Mouse (Mus musculus) midbrain, embryonic 12.5 days (tissue): ENCODE results near the gene Frs2. TPM values are rescaled to one million over a fixed set of nuclear protein-coding genes. Genes with fewer than 3 reads are reported as not detected.
"Not testable (repeated sequence)": the region's sequence is repeated elsewhere in the genome, so short reads cannot be mapped to it uniquely, and the experiment has no call there.

Source experiments
- ATAC-seq: fragments of 200-750 bp; cut with Nextera tagmentation; 2 replicates; pipeline ENCODE4 v1.8.0; 2017; ENCODE audit warnings: low read depth, moderate TSS enrichment, moderate library complexity; ENCODE audit not compliant: low FRiP score
- H3K27ac ChIP-seq: fragments of 300-500 bp; sonication (generic); replicated peaks from 2 replicates; pipeline ENCODE4 v1.5.1; 2016; ENCODE audit warnings: mild to moderate bottlenecking
- H3K27me3 ChIP-seq: fragments of 300-500 bp; sonication (generic); 2 replicates; pipeline ENCODE4 v1.6.1; 2016; ENCODE audit warnings: mild to moderate bottlenecking
- H3K36me3 ChIP-seq: fragments of 300-500 bp; sonication (generic); 2 replicates; pipeline ENCODE4 v1.6.1; 2016
- H3K4me1 ChIP-seq: fragments of 300-500 bp; sonication (generic); 2 replicates; pipeline ENCODE4 v1.6.1; 2016
- H3K4me2 ChIP-seq: fragments of 300-500 bp; sonication (generic); replicated peaks from 2 replicates; pipeline ENCODE4 v1.6.1; 2016; ENCODE audit warnings: mild to moderate bottlenecking, moderate library complexity
- H3K4me3 ChIP-seq: fragments of 300-500 bp; sonication (generic); 2 replicates; pipeline ENCODE4 v1.5.1; 2016; ENCODE audit warnings: mild to moderate bottlenecking
- H3K9ac ChIP-seq: fragments of 300-500 bp; sonication (generic); replicated peaks from 2 replicates; pipeline ENCODE4 v1.6.1; 2016; ENCODE audit warnings: mild to moderate bottlenecking, moderate library complexity
- H3K9me3 ChIP-seq: fragments of 300-500 bp; sonication (generic); 2 replicates; pipeline ENCODE4 v1.6.1; 2016; ENCODE audit warnings: mild to moderate bottlenecking
- WGBS: fragments of 180-500 bp; shearing (Covaris S2); methylation state at CpG from one replicate; pipeline ENCODE4 v1.1.7; 2016; 5-methylcytosine and 5-hydroxymethylcytosine counted together
- polyA plus RNA-seq: library from polyadenylated mRNA; unstranded; fragments of >200 nt; fragmentation: Nextera tagmentation; extraction: Ambion mirVana; gene quantifications from 2 replicates; pipeline ENCODE4 v1.2.1, GENCODE M21; 2016

Frs2 gene
- polyA plus RNA-seq, 1 experiment from 2014 or later: 23.2 TPM

- WGBS: under 1% methylated on average over 68 of the region's 68 CpGs
- no peaks in the 10 kb centered on the region for H3K9me3 ChIP-seq
- H3K9ac ChIP-seq: peak within 1 kb of the TSS; percentile 73
- H3K27ac ChIP-seq: peak within 1 kb of the TSS; percentile 74
- H3K4me1 ChIP-seq: peaks cover 9% of the 10 kb centered on the region
- peak within 1 kb of the TSS; percentile 91 for H3K4me3 ChIP-seq
- ATAC-seq: peak; percentile 94
- no peaks in the 10 kb centered on the region for H3K27me3 ChIP-seq
- peaks cover 37% of the 10 kb centered on the region for H3K36me3 ChIP-seq
- peak within 1 kb of the TSS; percentile 72 for H3K4me2 ChIP-seq
Observed at GRCm38 (mm10) chr10:117063254-117064021, 84.9 kb downstream of the Frs2 start, which contains the start of gene Cct2. Cct2 (minus strand) TSS chr10:117063814.

DNA sequence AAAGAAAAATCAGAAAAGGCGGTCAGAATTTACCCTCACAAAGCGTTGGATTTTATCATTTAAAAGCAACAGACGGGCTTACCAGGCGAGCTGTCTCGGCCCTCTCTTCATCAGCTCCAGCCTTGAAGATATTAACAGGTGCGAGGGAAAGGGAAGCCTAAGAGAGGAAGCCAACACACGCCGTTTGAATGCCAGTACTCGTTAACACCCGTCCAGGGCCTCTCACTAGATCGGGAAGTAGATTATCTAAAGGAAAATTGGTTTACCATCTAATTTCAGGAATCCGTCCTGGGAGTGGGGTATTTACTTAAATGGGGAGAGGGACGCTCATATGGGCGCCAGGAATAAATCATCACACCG is 85.5 kb downstream of the Frs2 start:
- Histone ChIP-seq H3K4me1 (peaks cover 9% of the 10 kb centered on the region), H3K4me3 (peak overlapping the region; percentile 91), H3K9ac (peak overlapping the region; percentile 73), H3K9me3 (no peaks in the 10 kb centered on the region), H3K27ac (no peak overlapping the region), H3K36me3 (peaks cover 43% of the 10 kb centered on the region), H3K27me3 (no peaks in the 10 kb centered on the region), H3K4me2 (peak overlapping the region; percentile 72)
- peak; percentile 7; the same call in 1 of the 2 replicates for ATAC-seq
- WGBS: 5% methylated on average over 15 of the region's 15 CpGs

GRCm38 (mm10) chr10:117055668-117056067 is 92.7 kb downstream of the Frs2 start:
- WGBS: 99% methylated on average over 4 of the region's 4 CpGs

GRCm38 (mm10) chr10:117049961-117050597 is 98.3 kb downstream of the Frs2 start:
- no peak overlapping the region for H3K4me3 ChIP-seq
- H3K4me1 ChIP-seq: peaks cover 9% of the 10 kb centered on the region; the same call in 1 of the 2 replicates
- WGBS: 78% methylated on average over 4 of the region's 4 CpGs
- H3K9ac ChIP-seq: no peak overlapping the region
- no peaks in the 10 kb centered on the region for H3K9me3 ChIP-seq
- no peaks in the 10 kb centered on the region for H3K27me3 ChIP-seq
- H3K4me2 ChIP-seq: no peak overlapping the region
- no peak overlapping the region for H3K27ac ChIP-seq
- ATAC-seq: no peak
- peaks cover 68% of the 10 kb centered on the region for H3K36me3 ChIP-seq

More at GRCm38 (mm10) chr10:117055668-117056067, 92.7 kb downstream of the Frs2 start:
- H3K4me1 ChIP-seq: peaks cover 3% of the 10 kb centered on the region; the same call in 1 of the 2 replicates
- no peak overlapping the region for H3K4me2 ChIP-seq
- H3K9me3 ChIP-seq: no peaks in the 10 kb centered on the region
- no peak overlapping the region for H3K9ac ChIP-seq
- peaks cover 98% of the 10 kb centered on the region for H3K36me3 ChIP-seq
- no peak overlapping the region for H3K27ac ChIP-seq
- ATAC-seq: no peak
- no peaks in the 10 kb centered on the region for H3K27me3 ChIP-seq
- no peak overlapping the region for H3K4me3 ChIP-seq

DNA sequence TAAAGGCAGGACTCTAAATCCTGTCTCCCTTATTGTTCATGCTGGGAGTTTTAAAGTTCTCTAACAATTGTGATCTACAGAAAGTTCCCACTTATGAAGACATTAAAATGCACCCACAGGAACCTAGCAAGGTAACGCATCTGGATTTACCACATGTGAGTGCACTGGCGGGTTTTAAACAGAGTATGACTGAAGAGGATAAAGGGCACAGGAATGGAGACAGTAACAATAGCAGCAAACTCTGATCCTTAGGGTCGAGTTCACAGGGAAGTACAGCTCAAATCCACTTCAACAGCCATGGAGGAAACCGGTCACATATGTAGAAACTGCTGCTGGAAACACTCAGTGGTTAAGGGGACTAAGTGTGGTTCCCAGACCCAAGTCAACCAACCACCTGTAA is 99.1 kb downstream of the Frs2 start:
- Histone ChIP-seq H3K4me1 (peaks cover 11% of the 10 kb centered on the region; the same call in 1 of the 2 replicates), H3K9me3 (no peaks in the 10 kb centered on the region), H3K4me3 (no peak overlapping the region), H3K27me3 (no peaks in the 10 kb centered on the region), H3K36me3 (peaks cover 60% of the 10 kb centered on the region), H3K9ac (no peak overlapping the region), H3K27ac (no peak overlapping the region), H3K4me2 (no peak overlapping the region)
- ATAC-seq: no peak
- 75% methylated on average over 4 of the region's 4 CpGs for WGBS

GRCm38 (mm10) chr10:117045175-117046056 is 102.9 kb downstream of the Frs2 start, which contains the start of gene Lrrc10:
Lrrc10 (plus strand) TSS chr10:117045341.
- 0 out of 2 replicates have a peak within 1 kb of the TSS, but pooled peaks have one; percentile 2 for H3K4me3 ChIP-seq
- H3K4me2 ChIP-seq: peak within 1 kb of the TSS; percentile 23; the same call in 1 of the 2 replicates
- no peaks in the 10 kb centered on the region for H3K9me3 ChIP-seq
- H3K9ac ChIP-seq: peak within 1 kb of the TSS; percentile 12; the same call in 1 of the 2 replicates
- H3K4me1 ChIP-seq: peaks cover 11% of the 10 kb centered on the region; the same call in 1 of the 2 replicates
- 53% methylated on average over 40 of the region's 40 CpGs for WGBS
- H3K27ac ChIP-seq: no peak within 1 kb of the TSS
- 0 out of 2 replicates have a peak, but pooled peaks cover 5% of the 10 kb centered on the region for H3K27me3 ChIP-seq
- H3K36me3 ChIP-seq: peaks cover 23% of the 10 kb centered on the region
- ATAC-seq: peak; percentile 36; the same call in 1 of the 2 replicates

GRCm38 (mm10) chr10:117043497-117044166 is 104.7 kb downstream of the Frs2 start:
- WGBS: 66% methylated on average over 14 of the region's 16 CpGs
- H3K4me1 ChIP-seq: peaks cover 11% of the 10 kb centered on the region; the same call in 1 of the 2 replicates
- not testable (repeated sequence) for H3K4me3 ChIP-seq, H3K9ac ChIP-seq, ATAC-seq, H3K27me3 ChIP-seq, H3K4me2 ChIP-seq, H3K27ac ChIP-seq, H3K36me3 ChIP-seq, H3K9me3 ChIP-seq

GRCm38 (mm10) chr10:117042295-117042694 is 106.0 kb downstream of the Frs2 start:
- 90% methylated on average over 14 of the region's 14 CpGs for WGBS
- Histone ChIP-seq H3K27ac (no peak overlapping the region), H3K27me3 (0 out of 2 replicates have a peak, but pooled peaks cover 5% of the 10 kb centered on the region), H3K9me3 (no peaks in the 10 kb centered on the region), H3K4me2 (no peak overlapping the region), H3K36me3 (no peaks in the 10 kb centered on the region), H3K4me3 (no peak overlapping the region), H3K4me1 (peaks cover 11% of the 10 kb centered on the region; the same call in 1 of the 2 replicates), H3K9ac (no peak overlapping the region)
- ATAC-seq: no peak

DNA sequence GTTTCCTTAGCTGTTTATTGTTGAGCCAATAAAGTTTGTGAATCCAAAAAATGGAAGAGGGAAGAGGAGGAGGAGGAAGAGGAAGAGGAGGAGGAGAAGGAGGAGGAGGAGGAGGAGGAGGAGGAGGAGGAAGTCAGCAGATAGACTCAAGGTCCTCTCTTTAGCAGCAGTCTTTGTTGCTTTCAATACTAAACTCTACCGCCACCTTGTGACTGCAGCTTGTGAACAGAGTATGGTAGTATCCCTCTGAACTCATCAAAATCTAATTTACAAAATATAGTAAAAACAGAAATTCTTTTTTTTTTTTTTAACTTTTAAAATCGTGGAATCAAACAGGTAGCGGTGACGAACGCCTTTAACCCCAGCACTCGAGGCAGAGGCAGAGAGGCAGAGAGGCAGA is 108.0 kb downstream of the Frs2 start:
- Histone ChIP-seq H3K9me3 (no peaks in the 10 kb centered on the region), H3K4me2 (no peak overlapping the region), H3K9ac (no peak overlapping the region), H3K27me3 (0 out of 2 replicates have a peak, but pooled peaks cover 5% of the 10 kb centered on the region), H3K4me3 (no peak overlapping the region), H3K27ac (no peak overlapping the region), H3K36me3 (no peaks in the 10 kb centered on the region), H3K4me1 (peaks cover 7% of the 10 kb centered on the region; the same call in 1 of the 2 replicates)
- ATAC-seq: no peak
- WGBS: 66% methylated on average over 6 of the region's 6 CpGs

GRCm38 (mm10) chr10:117033785-117034184 is 114.5 kb downstream of the Frs2 start:
- ATAC-seq: no peak
- Histone ChIP-seq H3K4me2 (no peak overlapping the region), H3K4me1 (peaks cover 6% of the 10 kb centered on the region; the same call in 1 of the 2 replicates), H3K36me3 (no peaks in the 10 kb centered on the region), H3K4me3 (no peak overlapping the region), H3K27ac (no peak overlapping the region), H3K9me3 (no peaks in the 10 kb centered on the region), H3K9ac (no peak overlapping the region), H3K27me3 (no peaks in the 10 kb centered on the region)
- 25% methylated on average over 8 of the region's 8 CpGs for WGBS

DNA sequence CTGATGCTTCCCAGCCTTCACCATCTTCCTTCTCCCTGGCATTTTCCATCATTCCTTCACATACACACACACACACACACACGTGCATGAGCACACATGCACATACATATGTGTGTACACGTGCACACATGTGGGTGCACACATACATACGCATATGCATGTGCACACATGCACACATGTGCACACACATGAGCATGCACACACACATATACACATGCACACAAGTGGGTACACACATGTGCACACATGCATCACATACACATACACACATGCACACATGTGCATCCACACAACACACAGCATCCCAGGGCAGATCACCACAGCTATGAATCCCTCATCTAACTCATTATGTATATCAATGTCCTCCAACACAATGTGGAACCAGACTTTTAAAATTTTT is 117.2 kb downstream of the Frs2 start:
- no peaks in the 10 kb centered on the region for H3K27me3 ChIP-seq
- 89% methylated on average over 3 of the region's 3 CpGs for WGBS
- no peaks in the 10 kb centered on the region for H3K9me3 ChIP-seq
- no peak overlapping the region for H3K4me2 ChIP-seq
- ATAC-seq: no peak
- H3K4me1 ChIP-seq: peaks cover 6% of the 10 kb centered on the region; the same call in 1 of the 2 replicates
- no peak overlapping the region for H3K9ac ChIP-seq
- no peaks in the 10 kb centered on the region for H3K36me3 ChIP-seq
- no peak overlapping the region for H3K4me3 ChIP-seq
- H3K27ac ChIP-seq: no peak overlapping the region
